Mouse (Mus musculus) midbrain, embryonic 16.5 days (tissue): ENCODE data around the gene Fezf2. TPM values are rescaled to one million over a fixed set of nuclear protein-coding genes. Genes with fewer than 3 reads are reported as not detected.

ENCODE experiments used
- ATAC-seq: fragments of 200-750 bp; cut with Nextera tagmentation; 2 replicates; pipeline ENCODE4 v1.8.0; 2017; ENCODE audit warnings: moderate TSS enrichment
- H3K27ac ChIP-seq: fragments of 300-500 bp; sonication (generic); 2 replicates; pipeline ENCODE4 v1.5.1; 2014; ENCODE audit warnings: mild to moderate bottlenecking, low read length, mixed read lengths
- H3K27me3 ChIP-seq: fragments of 300-500 bp; sonication (generic); 2 replicates; pipeline ENCODE4 v1.6.1; 2014; ENCODE audit warnings: low read depth, low read length, mixed read lengths; ENCODE audit not compliant: control insufficient read depth, insufficient read depth
- H3K36me3 ChIP-seq: fragments of 300-500 bp; sonication (generic); 2 replicates; pipeline ENCODE4 v1.6.1; 2014; ENCODE audit warnings: mild to moderate bottlenecking, low read length, moderate library complexity, mixed read lengths; ENCODE audit not compliant: control insufficient read depth, insufficient read depth
- H3K4me1 ChIP-seq: fragments of 300-500 bp; sonication (generic); 2 replicates; pipeline ENCODE4 v1.6.1; 2014; ENCODE audit warnings: mild to moderate bottlenecking, low read length, mixed read lengths; ENCODE audit not compliant: control insufficient read depth, insufficient read depth
- H3K4me2 ChIP-seq: fragments of 300-500 bp; sonication (generic); 2 replicates; pipeline ENCODE4 v1.6.1; 2014; ENCODE audit warnings: mild to moderate bottlenecking, low read length, mixed read lengths
- H3K4me3 ChIP-seq: fragments of 300-500 bp; sonication (generic); 2 replicates; pipeline ENCODE4 v1.5.1; 2014; ENCODE audit warnings: low read depth, mild to moderate bottlenecking, low read length, moderate library complexity, mixed read lengths
- H3K9ac ChIP-seq: fragments of 300-500 bp; sonication (generic); 2 replicates; pipeline ENCODE4 v1.6.1; 2014; ENCODE audit warnings: low read depth, low read length, mixed read lengths
- H3K9me3 ChIP-seq: fragments of 300-500 bp; sonication (generic); replicated peaks from 2 replicates; pipeline ENCODE4 v1.6.1; 2014; ENCODE audit warnings: mild to moderate bottlenecking, low read length, mixed read lengths; ENCODE audit not compliant: control insufficient read depth, poor library complexity, severe bottlenecking
- WGBS: fragments of 180-500 bp; shearing (Covaris S2); extraction: QIAGEN DNeasy Blood & Tissue Kit; methylation state at CpG from one replicate; pipeline ENCODE4 v1.1.7; 2014; 5-methylcytosine and 5-hydroxymethylcytosine counted together
- polyA plus RNA-seq: library from polyadenylated mRNA; unstranded; fragments of >200 nt; fragmentation: Nextera tagmentation; extraction: Ambion mirVana; gene quantifications from 2 replicates; pipeline ENCODE4 v1.2.1, GENCODE M21; 2015

Gene Fezf2
- polyA plus RNA-seq, 1 experiment from 2014 or later: 2.4 TPM

DNA sequence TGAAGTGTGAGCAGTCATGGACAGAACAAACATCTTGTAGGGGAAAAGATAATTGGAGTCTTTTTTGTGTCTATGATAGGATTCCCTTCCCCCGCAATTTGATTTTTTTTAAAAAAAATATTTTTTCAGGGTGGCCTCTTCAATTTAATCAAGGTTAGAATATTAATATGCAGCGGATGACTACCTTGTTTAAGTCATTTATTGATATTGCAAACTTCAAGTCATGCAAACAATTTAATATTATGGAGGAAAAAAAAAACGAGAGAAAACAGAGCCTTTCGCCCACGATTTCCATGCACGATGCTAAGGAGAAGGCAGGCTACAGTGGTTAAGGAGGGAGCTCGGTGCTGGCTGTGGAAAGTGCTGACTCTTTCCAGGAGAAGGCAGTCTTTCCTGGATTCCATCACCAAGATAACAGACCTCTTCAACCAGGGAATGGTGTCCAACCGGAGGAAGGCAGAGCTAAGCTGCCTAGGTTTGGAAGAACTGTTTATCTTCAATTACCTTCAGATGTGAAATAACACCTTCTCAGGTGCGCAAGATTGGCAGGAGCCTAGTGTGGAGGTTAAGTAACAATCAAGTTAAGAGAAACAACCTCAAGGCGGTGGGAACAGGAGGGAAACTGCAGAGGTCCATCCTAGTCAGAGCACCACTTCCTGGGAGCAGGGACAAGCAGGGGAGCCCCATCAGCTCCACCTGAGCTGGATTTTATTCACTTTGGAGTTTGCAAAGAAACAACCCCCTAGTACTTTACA is 9.0 kb downstream of the Fezf2 start:
- 2% methylated on average over 10 of the region's 10 CpGs for WGBS
- Histone ChIP-seq H3K36me3 (no peaks in the 10 kb centered on the region), H3K27ac (no peak overlapping the region), H3K4me1 (peaks cover 5% of the 10 kb centered on the region; the same call in 1 of the 2 replicates), H3K9ac (no peak overlapping the region), H3K4me3 (no peak overlapping the region), H3K4me2 (no peak overlapping the region), H3K27me3 (peaks cover 69% of the 10 kb centered on the region), H3K9me3 (no peaks in the 10 kb centered on the region)
- ATAC-seq: no peak

DNA sequence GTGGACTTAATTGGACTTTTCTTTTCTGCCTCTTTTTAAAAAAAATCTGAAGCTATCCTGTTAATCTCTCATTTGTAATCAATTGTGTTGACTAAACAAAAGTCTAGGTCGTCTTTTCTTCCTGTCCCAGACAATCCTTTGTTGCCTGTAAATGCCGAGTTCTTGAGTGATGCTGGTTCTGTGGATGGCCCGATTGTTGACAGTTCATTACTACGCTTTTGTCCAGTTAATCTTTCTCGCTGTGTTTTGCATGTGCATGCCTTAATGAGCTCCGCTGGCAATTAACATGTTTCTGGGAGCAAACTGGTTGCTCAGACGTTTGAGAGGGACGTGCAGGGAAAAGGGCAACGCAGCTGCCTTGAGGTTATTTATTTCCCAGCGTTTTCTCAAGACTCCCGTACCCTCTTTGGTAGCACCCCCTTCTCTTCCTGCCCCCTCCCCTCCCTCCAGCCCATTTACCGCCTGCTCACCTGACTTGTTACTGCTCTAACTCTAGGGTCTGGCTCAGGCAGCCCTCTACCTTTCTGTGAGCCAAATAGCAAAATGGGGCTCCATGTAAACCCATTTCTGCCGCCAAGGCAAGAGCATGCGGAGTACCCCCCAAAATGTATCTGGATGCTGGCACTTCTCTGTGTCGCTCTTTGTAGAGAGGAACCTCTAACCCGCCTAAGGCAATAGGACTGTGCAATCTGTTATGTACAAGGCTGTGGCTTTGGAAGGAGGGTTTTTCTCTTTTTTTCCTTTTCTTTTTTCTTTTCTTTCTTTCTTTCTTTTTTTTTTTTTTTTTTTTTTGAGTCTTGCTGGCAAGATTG is 9.8 kb downstream of the Fezf2 start:
- Histone ChIP-seq H3K9me3 (no peaks in the 10 kb centered on the region), H3K9ac (no peak overlapping the region), H3K4me3 (no peak overlapping the region), H3K4me1 (peaks cover 5% of the 10 kb centered on the region; the same call in 1 of the 2 replicates), H3K27ac (no peak overlapping the region), H3K27me3 (peaks cover 64% of the 10 kb centered on the region), H3K4me2 (0 out of 2 replicates have a peak overlapping the region, but pooled peaks have one; percentile 16), H3K36me3 (no peaks in the 10 kb centered on the region)
- ATAC-seq: peak; percentile 39
- WGBS: 3% methylated on average over 16 of the region's 16 CpGs

DNA sequence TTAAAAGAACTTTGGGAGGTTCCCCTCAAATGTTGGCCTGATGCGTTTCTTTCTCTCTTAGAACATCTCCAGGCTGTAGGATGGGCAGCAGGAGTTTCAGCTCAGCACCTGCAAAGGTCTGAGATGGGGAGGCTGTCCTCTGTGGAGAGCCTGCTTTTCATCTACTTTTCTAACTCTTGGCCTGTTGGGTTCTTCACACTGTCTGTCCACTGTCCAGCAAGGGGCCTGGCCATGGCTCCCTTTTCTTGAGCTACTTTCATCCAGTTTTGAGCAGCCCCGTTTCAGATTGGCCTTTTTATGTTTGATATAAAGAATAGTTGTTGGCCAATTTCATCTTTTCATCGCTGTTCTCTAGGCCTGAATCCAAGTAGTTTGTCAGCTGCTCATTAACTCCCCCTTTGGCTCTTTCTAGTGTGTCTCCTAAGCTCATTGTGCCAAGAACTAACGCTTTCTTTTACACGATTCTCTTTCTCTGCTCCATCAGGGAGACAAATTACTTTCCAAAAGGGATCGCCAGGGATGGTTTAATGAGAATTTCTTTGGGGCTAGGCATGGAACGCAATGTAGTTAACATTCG is 10.5 kb downstream of the Fezf2 start:
- Histone ChIP-seq H3K4me2 (no peak overlapping the region), H3K9ac (no peak overlapping the region), H3K27ac (no peak overlapping the region), H3K36me3 (no peaks in the 10 kb centered on the region), H3K4me3 (no peak overlapping the region), H3K4me1 (peaks cover 5% of the 10 kb centered on the region; the same call in 1 of the 2 replicates), H3K9me3 (no peaks in the 10 kb centered on the region), H3K27me3 (peaks cover 59% of the 10 kb centered on the region)
- no peak for ATAC-seq
- 3% methylated on average over 8 of the region's 8 CpGs for WGBS

DNA sequence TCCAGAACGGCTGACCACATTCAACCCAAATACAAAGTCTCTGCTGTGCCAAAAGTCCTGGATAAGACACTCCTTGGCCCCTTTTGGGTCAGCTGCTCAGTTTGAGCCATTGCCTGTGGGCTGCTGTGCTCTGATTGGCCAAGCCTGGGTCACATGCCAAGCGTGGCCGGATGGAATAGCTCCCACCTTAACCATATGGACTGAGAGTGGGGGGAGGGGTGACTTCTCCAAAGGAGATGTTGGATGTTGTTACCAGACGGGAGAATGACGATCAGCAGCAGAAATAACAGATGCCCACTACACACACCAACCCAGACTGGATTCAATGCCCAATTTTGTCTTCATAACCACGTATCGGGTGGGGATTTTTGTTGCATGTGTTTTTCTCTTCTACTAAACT is 13.1 kb downstream of the Fezf2 start:
- H3K9ac ChIP-seq: no peak overlapping the region
- no peaks in the 10 kb centered on the region for H3K9me3 ChIP-seq
- ATAC-seq: no peak
- H3K27ac ChIP-seq: no peak overlapping the region
- 64% methylated on average over 7 of the region's 7 CpGs for WGBS
- H3K4me2 ChIP-seq: no peak overlapping the region
- no peak overlapping the region for H3K4me3 ChIP-seq
- peaks cover 3% of the 10 kb centered on the region; the same call in 1 of the 2 replicates for H3K4me1 ChIP-seq
- peaks cover 54% of the 10 kb centered on the region for H3K27me3 ChIP-seq
- H3K36me3 ChIP-seq: no peaks in the 10 kb centered on the region

DNA sequence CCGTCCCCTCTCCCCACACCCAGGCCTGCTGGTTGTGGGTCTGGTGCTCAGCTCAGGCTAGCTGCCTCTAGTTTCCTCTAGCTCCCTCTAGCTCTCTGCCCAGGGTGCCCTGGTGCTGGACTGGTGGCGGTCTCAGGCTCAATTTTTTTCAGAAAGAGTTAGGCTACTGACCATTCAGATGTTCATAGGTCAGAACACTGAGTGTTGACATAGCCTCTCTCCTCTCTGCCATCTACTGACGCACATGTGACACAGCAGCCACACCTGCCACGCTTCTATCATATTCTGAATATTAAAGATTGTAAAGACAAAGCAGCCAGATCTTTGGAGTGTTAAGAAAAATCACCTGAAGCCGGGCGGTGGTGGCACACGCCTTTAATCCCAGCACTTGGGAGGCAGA is 14.4 kb downstream of the Fezf2 start:
- ATAC-seq: no peak
- no peaks in the 10 kb centered on the region for H3K36me3 ChIP-seq
- no peak overlapping the region for H3K9ac ChIP-seq
- no peaks in the 10 kb centered on the region for H3K9me3 ChIP-seq
- H3K4me1 ChIP-seq: peaks cover 3% of the 10 kb centered on the region; the same call in 1 of the 2 replicates
- no peak overlapping the region for H3K27ac ChIP-seq
- 82% methylated on average over 7 of the region's 7 CpGs for WGBS
- no peak overlapping the region for H3K4me2 ChIP-seq
- H3K4me3 ChIP-seq: no peak overlapping the region
- H3K27me3 ChIP-seq: peaks cover 48% of the 10 kb centered on the region

DNA sequence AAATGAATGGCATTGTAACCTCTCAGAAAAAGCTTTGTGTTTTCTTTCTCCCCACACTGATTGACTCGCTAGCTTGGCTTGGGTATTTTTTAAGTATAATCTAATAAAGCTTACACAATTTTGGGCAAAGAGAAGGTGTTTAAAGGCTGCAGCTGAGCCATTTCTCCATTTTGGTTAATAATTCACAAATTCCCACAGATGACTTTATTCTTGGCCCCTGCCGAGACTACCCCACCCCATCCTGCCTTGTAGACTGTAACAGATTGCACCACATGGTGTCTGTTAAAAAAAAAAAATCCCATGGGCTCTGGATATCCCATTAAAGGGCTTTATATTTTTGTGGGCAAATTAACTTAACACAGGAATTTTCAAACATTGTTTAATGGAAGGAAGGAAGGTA is 44.9 kb downstream of the Fezf2 start:
- Histone ChIP-seq H3K9ac (no peak overlapping the region), H3K4me3 (no peak overlapping the region), H3K4me1 (no peaks in the 10 kb centered on the region), H3K4me2 (no peak overlapping the region), H3K9me3 (no peaks in the 10 kb centered on the region), H3K27ac (no peak overlapping the region), H3K27me3 (no peaks in the 10 kb centered on the region), H3K36me3 (no peaks in the 10 kb centered on the region)
- 57% methylated on average over 2 of the region's 2 CpGs for WGBS
- no peak for ATAC-seq

DNA sequence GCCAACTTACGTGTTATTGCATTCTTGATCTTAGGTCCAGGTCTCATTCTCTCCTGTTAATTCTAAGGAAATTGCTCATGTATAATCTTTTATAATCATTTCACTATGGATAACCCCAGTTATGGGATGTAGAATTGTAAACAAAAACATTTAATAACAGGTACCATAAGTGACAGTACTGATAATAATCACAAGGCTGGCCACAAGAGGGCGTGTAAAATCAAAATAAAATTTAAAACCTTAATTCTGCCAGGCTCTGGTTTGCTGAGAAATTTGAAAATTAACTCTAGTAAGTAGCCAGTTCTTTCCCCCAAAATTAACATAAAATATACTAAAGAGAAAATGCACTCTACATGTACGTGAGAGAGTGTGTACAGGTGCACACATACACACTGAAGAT is 47.3 kb downstream of the Fezf2 start:
- 61% methylated on average over 3 of the region's 3 CpGs for WGBS
- Histone ChIP-seq H3K36me3 (no peaks in the 10 kb centered on the region; the same call in 1 of the 2 replicates), H3K27me3 (no peaks in the 10 kb centered on the region), H3K4me2 (no peak overlapping the region), H3K9me3 (no peaks in the 10 kb centered on the region), H3K4me3 (no peak overlapping the region), H3K27ac (no peak overlapping the region), H3K4me1 (no peaks in the 10 kb centered on the region), H3K9ac (no peak overlapping the region)
- ATAC-seq: no peak

DNA sequence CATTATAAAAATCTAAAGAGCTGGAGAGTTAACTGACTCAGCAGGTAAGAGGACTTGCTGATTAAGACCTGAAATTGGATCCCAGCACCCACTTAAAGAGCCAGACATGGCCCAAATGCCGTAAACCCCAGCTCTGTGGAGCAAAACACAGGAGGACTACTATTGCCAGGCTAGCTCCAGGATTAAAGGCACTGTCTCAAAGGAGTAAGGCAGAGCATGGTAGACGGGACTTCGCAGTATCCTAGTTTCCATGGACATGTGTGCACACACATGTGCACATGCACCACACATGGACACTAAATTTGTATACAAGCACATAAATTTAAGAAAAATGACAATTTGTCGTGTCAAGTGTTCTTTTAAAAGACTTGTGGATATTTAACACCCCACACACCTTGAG is 47.7 kb downstream of the Fezf2 start:
- WGBS: 72% methylated on average over 4 of the region's 4 CpGs
- H3K9me3 ChIP-seq: no peaks in the 10 kb centered on the region
- no peak for ATAC-seq
- no peaks in the 10 kb centered on the region for H3K27me3 ChIP-seq
- H3K36me3 ChIP-seq: no peaks in the 10 kb centered on the region; the same call in 1 of the 2 replicates
- H3K4me2 ChIP-seq: no peak overlapping the region
- no peak overlapping the region for H3K27ac ChIP-seq
- H3K4me1 ChIP-seq: no peaks in the 10 kb centered on the region
- H3K4me3 ChIP-seq: no peak overlapping the region
- H3K9ac ChIP-seq: no peak overlapping the region

DNA sequence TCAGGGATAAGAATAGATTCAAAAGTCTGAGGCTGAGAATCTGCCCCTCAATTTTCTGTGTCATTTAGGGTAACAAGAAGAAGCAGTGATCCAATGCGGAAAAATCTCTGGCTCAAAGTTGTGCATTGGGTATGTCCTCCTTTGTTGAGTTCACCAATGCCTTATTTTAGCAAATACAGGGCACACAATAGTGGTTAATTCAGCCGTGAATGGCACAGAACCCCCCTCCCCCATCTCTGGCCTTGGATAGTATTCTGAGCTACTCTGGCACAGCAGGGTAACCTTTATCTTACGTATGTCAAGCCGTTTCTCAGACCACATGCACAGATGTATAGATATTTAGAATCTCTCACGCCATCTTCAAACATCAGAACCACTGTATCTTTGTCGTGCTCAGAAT is 48.3 kb downstream of the Fezf2 start:
- no peak overlapping the region for H3K9ac ChIP-seq
- H3K27ac ChIP-seq: no peak overlapping the region
- ATAC-seq: no peak
- no peaks in the 10 kb centered on the region; the same call in 1 of the 2 replicates for H3K36me3 ChIP-seq
- H3K27me3 ChIP-seq: no peaks in the 10 kb centered on the region
- H3K4me3 ChIP-seq: no peak overlapping the region
- WGBS: 21% methylated on average over 6 of the region's 6 CpGs
- no peaks in the 10 kb centered on the region for H3K9me3 ChIP-seq
- H3K4me1 ChIP-seq: no peaks in the 10 kb centered on the region
- no peak overlapping the region for H3K4me2 ChIP-seq
